Mouse (Mus musculus) right cerebral cortex, postnatal 14 days (tissue): ENCODE measurements around the gene Mycl.

Experiments used
- DNase-seq: peaks from one replicate; pipeline ENCODE4 v3.0.0; 2022

Gene Mycl

DNA sequence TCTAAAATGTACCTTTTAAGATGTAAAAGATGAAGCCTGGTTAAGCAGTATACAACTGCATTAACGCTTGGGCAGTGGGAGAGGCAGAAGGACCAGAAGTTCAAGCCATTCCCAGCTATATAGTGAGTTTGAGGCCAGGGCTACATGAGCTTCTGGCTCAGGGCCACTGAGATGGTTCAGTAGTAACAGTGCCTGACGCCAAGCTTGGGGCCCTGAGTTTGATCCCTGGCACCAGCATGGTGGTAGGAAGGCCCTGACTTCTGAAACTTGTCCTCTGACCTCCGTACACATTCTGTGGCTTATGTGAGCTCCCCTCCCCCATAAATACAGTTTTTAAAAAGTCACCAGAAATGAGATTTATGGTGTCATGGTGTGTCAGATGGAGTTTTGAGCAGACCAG is 26.1 kb downstream of the Mycl start:
- DNase-seq = no peak

DNA sequence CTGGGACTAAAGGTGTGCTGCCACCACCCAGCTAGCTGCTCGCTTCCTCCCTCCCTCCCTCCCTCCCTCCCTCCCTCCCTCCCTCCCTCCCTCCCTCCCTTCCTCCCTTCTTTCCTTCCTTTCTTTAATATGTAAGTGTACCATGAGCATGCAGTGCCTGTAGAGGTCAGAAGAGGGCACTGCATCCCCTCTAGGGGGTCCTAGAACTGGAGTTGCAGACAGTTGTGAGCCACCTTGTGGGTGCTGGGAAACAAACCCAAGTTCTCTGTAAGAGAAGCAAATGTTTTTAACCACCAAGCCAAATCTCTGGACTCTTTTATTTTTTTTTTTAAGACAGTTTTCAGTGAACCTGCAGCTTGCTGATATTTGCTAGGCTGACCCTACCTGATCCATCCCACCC is 27.4 kb downstream of the Mycl start:
- no peak for DNase-seq

DNA sequence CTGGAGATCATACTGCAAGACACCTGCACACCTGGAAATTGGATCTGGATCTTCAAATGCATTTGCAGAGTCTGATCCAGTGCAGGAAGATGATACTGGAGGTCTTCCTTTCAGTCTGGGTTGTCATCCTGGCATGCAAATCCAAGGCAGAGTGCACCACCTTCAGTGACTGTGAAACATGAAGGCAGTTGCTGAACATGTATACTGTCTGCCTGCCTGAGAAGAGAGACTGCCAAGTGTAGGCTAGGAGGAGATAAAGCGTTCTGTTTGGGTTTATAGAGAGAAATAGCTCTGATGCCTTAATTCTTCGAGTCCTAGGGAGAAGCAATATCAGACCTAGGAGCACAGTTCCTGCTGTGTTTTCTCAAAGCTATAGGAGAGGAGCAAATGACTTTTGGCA is 30.0 kb downstream of the Mycl start:
- no peak for DNase-seq

DNA sequence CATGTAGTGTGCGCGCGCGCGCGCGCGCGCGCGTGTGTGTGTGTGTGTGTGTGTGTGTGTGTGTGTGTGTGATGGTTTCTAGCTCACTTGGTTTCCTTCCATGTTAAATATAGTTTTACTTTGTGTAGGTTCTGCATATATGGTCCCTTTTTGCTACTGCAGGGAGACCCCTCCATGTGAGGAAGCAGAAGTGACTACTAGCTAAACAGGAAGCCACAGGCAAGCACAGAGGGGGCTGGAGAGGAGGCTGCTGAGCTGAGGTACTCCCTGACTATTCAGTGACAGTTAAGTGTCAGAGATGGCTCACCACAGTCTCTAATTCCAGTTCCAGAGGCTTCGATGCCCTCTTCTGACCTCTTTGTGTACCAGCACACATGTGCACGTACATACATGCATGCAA is 30.7 kb downstream of the Mycl start:
- DNase-seq = no peak

GRCm38 (mm10) chr4:123026597-123026996 is 31.1 kb downstream of the Mycl start:
- no peak for DNase-seq

GRCm38 (mm10) chr4:123034841-123035240 is 39.4 kb downstream of the Mycl start:
- DNase-seq = no peak

GRCm38 (mm10) chr4:123035636-123036035 is 40.2 kb downstream of the Mycl start:
- no peak for DNase-seq

DNA sequence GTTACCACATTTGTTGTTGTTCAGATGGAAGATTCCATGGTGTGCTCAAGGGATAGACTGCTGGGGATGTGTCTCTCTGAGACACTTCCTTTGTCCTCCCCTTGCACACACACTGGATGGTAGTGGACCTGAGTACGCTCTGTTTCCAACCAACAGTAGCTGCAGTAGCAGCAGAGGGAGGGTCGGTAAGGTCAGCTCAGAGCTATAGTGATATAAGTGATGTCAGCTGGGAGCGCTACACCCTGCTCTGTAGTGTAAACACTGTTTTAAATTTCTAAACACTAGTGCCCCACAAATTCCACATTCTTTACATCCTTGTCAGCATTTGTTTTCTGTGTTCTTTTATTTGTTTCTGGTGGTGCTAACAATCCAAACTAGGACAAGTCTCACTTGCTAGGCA is 41.3 kb downstream of the Mycl start:
- no peak for DNase-seq

- DNase-seq = no peak
Observed at GRCm38 (mm10) chr4:123041131-123041530, 45.7 kb downstream of the Mycl start.

DNA sequence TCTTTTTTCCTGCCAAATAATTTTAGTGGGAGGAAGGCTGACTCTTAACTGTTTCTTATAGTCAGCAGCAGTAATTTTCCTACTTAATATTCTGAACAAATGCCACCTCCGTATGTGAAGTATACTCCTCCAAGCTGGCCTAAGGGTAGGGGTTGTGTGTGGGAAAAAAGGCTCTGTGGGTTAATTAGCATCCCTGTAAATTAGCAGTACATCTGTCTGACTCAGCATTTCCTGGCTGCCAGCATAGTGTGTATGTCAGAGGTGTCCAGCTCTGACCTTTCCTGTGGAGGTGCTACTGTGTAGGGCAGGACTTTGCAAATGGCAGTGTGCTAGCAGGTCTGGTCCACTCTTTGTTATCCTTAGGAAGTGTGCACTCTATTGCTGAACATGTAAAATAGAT is 48.4 kb downstream of the Mycl start:
- no peak for DNase-seq

DNA sequence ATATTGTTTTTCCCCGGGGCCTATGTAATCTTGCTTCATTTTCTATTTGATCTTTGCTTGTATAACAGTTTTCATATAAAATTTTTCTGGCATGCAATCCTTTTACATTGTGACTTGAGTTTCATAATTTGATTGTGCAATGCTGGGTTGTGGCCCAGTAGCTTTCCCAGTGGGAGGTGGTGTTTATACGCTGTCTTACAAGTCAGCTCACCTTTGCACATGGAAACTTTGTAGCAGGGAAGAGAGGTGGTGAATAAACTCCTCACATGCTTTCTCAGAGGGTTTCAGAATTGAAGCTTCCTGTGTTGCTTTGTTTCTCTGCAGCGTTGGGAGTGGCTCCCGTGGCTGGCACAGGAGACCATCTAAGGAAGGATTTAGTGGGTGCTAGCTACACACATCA is 49.4 kb downstream of the Mycl start:
- no peak for DNase-seq

DNA sequence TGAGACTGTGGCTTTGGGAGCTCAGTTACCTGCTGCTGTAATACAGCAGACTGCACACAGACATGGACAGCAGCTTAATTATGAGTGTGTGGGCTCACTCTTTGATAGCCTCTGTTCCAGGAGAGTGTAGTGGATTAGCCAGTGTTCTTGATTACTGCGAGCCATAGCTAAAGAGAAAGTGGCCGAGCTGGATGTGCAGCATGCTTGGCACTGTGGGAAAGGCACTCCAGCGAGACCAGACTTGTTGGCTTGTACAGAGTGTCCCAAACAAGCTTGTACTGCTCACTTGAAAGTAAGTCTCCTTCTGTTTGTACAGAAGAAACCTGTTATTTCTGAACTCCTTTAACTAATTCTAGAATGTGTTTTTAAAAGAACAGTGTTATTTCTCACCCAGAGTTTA is 50.8 kb downstream of the Mycl start:
- DNase-seq = no peak

- DNase-seq = peak; percentile 80
Observed at GRCm38 (mm10) chr4:123050681-123051211, 55.3 kb downstream of the Mycl start.
